Mouse (Mus musculus) spleen, adult 12 weeks (tissue): ENCODE data around the gene Sh3rf1.

ENCODE experiments used
- DNase-seq: peaks from one replicate; pipeline ENCODE4 v3.0.0; 2022; ENCODE audit warnings: low spot score

The Sh3rf1 gene

DNA sequence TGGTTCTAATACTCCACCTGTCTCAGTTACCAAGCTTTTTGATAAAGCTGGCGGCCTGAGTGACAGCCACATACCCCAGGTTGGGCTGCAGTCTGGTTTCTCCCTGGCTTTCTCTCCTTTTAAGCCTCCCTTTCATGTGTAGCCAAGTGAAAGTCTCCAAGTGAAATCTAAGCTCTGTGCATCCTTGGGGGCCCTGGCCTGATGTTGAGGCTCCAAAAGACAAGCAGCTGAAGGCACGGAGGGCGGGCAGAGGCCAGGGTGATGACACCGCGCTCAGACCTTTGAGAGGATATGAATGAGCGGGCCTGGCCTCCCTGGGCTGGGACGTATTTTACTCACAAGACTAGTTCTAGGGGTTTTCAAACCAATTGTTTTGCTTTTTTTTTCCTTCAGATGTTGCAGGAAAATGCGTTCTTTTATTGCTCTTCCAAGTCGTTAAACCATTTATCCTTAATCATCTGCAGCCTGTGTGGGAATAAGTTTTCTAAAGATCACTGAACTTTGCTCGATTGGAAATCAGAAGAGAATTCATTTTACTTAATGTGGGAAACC lies 100.8 kb downstream of the Sh3rf1 start:
- DNase-seq = no peak

DNA sequence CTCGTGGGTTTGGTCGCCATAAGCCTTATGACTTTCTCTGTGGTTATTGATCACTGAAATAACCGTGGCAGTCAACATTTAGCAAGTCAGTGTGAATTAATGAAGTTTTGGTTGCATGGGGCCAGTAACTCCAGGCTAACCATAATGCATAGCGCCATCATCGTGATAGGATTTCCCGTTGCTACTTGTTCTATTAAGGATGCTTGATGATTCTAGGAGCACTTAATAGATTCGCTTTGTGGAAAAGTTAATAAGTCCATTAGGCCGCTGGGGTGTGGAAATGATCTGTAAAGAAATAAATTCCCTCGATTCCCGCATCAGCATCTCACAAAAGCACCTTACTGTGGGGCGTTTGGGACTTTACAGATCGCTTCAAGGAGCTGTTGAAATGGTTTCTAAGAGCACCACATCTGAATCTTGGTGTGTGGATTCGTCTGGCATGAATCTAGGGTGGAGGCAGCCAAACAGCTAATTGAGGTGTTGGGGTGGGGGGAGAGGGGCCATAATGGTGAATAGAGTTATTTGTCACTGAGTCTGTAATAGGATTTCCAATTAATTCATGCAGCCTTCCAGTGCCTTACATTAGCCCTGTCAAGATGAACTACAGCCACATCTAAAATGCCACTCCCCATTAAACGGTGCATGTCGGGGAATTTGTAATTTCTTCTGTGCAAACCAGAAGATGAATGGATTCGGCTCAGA lies 101.5 kb downstream of the Sh3rf1 start:
- no peak for DNase-seq

DNA sequence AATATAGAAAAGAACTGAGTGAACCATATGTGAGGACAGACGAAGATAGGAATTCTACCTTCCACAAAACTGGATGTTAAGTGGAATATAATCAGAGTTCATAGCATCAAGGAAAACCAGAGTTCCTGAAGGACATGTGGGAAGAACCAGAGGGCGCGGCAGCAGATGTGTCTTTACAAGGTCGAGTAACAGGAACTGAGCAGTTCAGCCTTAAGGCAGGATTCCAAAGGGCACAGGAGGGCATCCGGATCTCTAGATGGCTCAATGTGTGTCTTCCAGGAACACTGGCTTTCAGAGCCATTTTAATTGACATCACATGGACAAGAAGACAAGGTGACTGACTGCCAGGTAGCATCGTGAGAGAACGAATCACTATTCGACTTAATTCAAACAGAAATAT lies 102.6 kb downstream of the Sh3rf1 start:
- no peak for DNase-seq

DNA sequence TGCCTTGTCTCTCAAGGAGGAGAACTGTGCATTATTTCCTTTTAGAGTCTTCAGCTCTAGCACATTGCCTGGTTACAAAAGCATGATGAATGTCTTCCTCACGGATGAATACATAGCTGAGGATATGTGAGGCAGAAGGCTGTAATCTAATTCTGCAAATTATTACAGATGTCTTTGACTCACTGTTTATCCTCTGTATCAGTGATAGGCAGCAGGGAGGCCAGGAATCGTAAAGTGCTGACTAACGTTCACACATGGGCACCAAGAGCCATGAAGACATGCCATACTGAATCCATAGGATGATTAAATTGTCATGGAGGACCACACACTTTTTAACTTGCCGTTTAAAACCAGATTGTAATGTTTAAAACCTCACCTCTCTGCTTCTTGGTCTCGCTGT lies 103.7 kb downstream of the Sh3rf1 start:
- DNase-seq = no peak

DNA sequence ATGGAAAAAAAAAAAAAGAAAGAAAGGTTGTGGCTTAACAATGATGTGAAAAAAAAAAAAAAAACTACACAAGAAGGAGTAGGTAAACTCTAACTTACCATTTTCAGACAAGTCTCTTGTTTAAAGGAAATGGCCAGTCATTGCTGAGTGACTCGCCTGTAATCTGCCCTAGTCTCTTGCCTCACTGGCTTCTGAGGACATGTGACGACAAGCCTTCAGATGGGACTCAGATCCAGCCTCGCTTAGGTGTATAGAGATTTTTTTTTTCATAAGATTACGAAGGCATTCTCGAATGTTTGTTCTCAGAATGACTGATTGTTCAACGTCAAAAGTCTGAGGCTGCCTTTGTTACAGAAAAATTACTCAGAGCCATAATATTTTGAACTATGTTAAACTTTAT lies 116.0 kb downstream of the Sh3rf1 start:
- no peak for DNase-seq

DNA sequence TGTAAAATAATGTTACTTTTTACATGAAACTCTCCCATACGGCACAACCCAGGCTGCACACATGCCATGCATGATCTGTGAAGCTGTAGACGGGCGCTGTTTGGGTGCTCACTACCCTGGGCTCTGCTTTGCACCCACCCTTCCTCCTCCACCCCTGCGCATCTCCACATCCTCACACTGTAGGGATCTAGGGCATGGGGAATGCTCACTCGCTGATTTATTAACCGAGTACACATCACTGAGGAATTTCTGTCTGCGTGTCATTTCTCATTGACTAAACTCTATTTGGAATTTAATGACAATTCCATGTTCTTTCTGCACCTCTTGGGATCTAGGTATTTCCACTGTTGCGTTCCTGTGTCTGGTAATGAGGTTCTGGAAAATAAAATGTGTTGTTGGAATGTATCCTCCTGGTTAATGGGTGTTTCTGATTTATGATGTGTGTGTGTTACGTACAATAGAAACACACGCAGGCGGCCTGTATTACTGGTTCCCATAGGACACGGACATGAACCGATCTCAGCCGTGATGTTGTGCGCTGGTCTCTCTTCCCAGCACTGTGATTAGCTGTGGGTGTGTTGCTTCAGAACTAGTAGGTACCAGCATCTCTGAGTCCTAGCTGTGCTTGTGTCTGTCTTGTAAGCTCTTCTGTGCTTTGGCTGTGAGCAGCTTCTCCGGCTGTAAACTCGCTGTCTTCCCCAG lies 116.8 kb downstream of the Sh3rf1 start:
- no peak for DNase-seq

DNA sequence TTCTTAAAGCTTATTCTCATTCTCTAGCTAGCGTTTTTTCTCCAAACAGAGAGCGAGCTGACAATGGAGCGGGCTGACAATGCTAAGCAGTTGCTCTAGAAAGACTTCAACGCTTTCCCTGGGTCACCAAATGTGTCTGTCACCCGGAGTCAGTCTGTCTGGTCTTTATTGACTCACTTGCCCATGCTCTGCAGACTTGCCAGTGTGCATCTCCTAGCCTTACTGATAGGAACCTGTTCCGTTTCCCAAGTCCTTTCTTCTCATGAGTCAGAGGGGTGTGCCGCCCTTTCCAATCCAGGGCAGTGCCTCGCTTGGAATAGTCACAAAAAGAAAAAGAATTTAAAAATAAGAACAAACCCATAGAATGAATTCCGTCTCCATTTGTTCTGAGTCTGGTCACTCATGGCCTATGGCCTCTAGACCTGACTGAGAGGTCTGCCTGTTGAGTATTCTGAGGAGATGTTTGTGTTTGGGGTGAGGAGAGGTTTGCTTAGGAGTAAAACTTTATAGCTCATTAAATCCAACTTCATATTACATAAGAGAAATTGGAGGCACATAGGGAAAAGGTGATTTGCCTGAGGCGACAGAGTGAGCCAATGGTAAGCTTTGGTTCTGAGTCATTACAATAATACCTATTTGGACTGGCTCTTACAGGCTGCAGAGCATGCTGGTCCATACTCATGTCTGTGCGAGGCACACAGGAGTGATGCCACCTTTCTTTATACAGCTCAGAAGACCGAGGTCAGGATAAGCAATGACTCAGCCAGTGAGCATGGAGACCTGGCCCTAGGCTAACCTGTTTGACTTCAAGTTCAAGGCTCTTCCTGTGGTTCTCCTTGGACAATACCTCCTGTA lies 118.1 kb downstream of the Sh3rf1 start:
- no peak for DNase-seq

DNA sequence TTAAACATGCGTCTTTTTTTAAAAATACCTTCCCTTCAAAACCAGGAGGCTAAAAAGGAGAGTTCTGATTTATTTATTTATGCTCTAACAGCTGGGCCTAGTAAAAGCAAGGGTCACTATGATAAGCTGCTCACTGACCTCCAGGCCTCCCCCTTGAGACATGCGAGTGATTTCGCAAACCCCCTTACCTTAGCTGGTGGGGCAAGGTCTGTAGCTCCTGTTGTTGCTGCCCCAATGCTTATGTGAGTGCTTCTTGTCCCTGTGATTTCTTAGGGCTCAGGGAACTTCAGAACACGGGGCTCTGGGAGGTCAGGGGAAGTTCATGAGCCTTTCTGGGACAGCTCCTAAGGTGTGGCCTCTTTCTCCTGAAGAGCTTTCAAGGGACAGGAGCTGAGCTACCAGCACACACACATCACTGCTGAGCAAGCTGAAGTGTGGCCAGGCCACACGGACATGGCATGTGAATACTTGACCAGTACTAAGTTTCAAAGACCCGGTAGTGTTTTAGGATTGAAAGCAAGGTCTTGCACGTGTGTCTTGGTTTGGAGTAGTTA lies 118.9 kb downstream of the Sh3rf1 start:
- DNase-seq = no peak

DNA sequence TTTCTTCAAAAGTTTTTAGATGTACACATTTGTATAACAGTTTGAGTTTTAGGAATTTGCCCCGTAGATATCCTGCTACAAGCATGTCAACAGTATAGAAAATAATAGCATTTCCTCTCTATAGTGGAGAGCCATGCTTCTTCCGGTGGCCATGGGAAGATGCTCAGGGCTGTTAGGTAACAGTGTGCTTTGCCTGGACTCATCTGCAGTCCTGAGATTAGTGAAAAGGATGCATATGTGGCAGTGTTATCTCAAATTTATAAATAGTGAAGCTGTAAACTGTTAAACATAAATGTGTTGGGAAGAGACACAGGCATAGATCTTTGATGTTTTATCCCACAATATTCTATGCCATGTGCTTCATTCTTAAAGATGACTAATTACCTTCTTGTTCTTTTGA lies 120.8 kb downstream of the Sh3rf1 start:
- DNase-seq = no peak

DNA sequence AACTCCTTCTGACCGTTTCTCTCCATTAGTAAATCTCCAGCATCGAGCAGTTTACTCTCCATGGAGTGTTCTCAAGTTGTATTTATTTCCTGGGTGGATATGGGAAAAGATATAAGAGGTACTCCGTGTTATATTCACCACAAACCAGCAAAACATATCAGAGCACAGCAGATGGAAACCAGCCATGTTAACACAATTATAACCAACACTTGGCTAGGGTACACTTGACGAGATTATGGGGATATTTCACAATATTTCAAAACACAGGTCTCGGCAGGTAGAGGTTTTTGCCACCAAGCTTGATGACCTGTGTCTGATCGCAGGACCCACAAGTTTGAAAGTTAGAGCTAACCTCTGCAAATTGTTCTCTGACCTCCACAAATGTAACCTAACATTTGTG lies 123.3 kb downstream of the Sh3rf1 start:
- no peak for DNase-seq

DNA sequence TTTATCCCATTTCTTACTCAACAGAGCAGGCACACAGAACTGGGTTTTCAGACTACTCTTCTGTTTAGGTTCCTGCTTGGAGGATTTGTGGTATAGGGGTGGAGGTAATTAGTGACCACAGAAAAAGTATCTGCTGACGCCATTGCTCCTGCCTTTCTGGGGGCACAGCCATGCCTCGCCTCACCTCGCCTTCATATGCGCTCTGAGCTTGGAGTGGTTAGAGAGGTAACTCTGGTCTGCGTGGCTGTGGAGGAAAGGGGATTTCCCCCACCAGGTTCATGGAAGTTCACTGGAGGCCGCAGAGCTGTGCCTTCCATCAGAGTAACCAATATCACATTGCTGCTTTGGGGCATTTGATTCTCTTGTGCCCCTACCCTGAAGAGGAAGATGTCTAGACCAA lies 123.9 kb downstream of the Sh3rf1 start:
- DNase-seq = no peak

DNA sequence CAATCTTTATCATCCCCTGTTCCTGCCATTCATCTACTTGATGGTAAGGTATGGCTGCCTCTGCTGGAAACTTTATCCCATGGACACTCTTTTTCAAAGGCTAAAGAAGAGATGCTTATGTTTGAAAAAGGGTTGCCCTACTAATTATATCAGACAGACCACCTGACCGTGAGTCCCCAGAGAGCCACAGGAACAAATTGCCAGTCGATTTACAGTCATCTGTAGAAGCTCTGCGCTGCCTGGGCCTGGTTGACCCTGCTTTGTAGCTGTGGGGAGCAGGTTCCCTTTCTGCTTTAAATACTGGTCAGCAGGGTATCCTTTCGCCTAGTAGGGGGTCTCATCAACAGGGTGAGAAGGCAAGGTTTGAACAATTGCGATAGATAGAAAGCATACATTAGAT lies 124.4 kb downstream of the Sh3rf1 start:
- DNase-seq = no peak

DNA sequence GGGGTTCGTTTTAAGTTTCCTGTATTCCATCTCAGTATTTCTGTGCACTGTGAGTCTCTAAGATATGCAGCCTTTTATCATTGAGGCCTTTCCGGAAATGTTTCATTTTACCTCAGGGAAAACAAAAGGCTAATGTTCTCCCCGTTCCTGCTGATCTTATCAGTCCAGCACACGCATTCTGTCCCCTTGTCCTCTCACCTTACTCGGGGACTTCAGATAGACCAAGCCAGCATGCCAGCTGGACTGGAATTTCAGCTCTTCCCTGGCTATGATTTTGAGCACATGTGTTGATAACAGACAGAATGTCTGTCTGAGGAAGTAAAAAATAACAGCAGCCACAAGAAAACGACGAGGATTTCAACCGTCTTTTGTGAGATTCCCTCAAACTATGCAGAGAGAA lies 124.8 kb downstream of the Sh3rf1 start:
- no peak for DNase-seq

DNA sequence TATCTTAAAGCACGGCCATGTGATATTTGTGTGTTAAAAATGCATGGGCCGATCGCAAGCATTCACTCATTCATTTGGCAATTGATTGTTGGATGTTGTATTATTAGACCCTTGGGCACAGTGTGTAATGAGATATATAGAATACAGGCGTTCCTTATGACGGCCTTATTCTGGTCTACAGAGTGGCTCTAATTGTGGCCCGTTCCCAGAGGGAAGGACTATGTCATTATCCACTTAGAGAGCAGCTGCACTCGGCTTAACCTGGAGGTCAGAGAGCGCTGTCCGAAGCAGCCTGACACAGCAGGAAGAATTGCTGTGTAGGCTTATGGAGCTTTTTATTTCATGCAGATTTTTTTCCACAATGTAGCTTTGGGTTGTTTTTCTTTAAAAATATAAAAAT lies 126.8 kb downstream of the Sh3rf1 start:
- DNase-seq = no peak

DNA sequence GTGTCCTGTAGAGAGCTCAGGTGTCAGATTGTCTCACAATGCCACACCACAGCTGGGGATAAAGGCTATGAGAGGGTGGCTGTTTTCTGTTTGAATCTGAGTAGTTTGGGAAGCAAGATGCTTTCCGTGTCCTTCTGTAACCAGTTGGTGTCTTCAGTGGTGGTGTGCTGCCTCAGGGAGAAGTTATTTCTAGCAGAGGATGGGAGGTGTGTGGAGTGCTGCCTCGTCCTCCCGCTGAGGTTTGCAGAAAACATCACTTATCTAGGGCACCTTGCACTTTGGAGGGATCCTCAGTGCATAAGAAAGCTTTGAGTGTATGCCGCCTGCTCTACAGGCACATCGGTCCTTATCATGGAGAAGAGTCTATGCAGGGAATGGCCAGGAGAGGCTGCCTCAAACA lies 128.0 kb downstream of the Sh3rf1 start:
- no peak for DNase-seq

DNA sequence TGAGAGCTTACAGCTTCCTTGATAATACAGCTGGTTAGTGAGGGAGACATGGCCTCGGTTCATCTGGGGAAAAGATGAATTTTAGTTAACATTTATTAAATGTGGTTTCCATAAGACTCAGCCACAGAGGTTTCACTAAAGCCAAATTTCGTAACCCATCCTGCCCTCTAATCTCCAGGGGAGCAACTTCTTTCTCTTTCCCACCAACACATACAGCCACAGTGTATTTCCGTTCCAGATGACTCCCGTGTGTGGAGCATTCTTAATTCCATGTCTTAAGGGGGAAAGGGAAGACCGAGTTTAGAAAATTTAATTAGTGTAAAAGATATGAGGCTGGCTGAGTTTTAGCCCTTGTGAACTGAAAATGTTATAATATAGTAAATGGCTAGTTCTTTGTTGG lies 131.8 kb downstream of the Sh3rf1 start:
- no peak for DNase-seq

DNA sequence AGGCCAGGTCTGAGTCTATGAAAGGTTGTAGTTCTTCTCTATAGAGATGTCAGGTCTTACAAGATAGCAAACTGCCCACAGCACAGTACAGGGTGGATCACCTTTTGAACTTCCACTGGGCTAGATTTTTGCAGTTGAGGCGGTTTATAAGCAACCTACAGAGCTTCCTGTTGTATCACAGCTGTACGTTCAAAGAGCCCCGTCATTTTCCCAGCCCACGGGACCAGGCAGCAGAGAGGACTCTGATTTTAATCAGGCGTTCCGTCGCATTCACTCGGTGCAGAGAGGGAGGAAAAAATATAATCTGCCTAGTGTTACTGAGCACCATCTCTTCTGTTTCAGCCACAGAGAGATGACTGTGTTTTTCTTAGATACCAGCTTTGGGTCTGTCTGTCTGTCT lies 135.3 kb downstream of the Sh3rf1 start:
- DNase-seq = no peak

DNA sequence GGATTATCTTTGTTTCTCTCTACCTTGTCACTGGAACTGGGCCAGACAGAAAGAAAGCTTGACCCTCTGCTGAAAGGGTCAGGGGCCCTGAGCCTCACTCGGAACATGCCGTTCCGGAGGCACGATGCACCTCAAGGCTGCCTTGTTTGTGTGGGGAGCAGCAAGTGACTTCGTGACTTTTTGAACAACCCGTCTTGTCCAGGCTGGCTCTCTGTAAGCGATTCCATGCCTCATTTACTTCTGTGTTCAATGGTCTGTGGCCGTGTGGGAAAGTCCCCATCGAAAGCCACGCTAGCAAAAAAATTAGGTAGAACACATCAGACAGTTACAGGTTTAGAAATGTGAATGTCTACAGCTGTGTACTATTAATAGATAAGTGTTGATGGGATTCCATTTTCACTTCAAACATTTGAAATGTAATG lies 136.2 kb downstream of the Sh3rf1 start:
- DNase-seq = no peak

DNA sequence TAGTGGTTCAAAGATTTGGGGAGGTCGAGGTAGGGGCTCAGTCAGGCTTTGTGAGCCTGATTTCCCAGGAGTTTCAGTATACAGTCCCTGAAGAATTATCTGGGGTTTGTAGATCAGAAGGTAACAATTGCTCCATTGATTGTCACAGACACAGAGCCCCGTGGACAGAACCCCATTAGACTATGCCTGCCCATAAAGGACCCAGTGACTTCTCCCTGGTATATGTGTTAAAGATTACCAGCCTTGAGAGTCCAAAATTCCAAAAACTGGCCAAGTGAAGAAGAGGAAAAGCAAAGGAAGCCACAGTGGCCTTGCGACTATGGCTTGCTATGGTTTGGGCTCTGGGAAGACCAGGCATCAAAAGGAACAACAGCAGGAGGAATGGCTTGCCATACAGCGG lies 136.7 kb downstream of the Sh3rf1 start:
- DNase-seq = no peak

DNA sequence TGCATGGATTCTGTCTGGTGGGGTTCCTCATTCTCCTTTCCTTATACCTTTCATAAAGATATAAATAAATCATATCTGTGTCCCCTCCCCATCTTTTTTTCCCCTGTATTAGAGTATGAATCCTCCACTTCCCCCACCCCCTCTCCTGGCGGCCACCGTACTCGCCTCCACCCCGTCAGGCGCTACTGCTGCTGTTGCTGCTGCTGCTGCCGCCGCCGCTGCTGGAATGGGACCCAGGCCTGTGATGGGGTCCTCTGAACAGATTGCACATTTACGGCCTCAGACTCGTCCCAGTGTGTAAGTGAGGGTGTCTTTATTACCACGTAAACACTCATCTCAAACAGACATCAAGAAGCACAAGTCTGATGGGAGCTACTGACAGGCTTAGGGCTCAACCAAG lies 137.8 kb downstream of the Sh3rf1 start:
- no peak for DNase-seq

DNA sequence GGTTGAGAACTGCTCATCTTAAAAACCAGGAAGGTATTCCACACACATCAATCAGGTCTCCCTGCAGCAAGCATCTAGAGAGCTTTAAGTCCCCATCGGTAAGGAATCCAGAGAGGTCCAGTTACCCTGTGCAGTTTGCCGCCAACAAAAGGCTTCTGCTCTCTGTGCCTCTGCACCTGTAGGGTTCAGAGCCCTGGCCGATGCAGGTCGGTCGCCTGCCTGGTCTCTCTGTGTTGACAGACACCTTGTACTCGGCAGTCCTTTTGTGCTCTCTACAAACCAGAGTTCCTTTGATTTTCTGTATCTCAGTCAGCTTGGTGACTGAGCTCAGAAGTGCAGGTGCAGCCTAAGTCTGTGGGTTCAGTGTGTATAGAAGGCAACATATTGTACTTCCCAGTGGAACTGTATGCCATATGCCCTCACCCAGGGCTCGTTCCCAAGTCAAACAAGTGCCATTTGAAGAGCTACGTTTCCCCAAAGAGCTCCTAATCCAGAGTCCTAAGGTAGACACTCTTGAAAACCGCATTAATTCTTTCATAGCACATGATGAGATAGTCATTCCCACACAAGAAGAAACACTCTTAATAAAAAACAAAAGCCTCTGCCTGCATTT lies 138.7 kb downstream of the Sh3rf1 start:
- no peak for DNase-seq

DNA sequence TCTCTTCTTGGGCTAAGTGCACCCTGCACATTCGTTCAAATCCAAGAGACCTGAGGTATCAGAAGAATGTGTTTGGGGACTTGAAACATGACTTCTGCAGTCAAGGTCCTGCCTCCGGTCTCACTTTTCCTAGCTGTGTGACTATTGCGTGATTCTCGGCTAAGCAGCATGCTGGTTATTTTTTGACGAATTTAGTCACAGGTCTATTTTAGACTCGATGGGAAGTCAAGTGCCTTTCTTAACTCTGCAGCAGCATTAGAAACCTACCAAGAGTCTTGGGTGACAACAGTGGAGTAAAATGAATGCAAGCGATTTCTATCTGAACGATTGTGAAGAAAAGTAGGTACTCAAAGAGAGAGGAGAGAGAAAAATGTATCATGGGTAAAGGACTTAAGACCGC lies 149.6 kb downstream of the Sh3rf1 start:
- DNase-seq = no peak
